Mouse (Mus musculus): ENCODE data around the gene Pik3r6. TPM values are rescaled to one million over a fixed set of nuclear protein-coding genes. Genes with fewer than 3 reads are reported as not detected.

The Pik3r6 gene
- polyA plus RNA-seq, 1 experiment from 2014 or later: 5.6 TPM

DNA sequence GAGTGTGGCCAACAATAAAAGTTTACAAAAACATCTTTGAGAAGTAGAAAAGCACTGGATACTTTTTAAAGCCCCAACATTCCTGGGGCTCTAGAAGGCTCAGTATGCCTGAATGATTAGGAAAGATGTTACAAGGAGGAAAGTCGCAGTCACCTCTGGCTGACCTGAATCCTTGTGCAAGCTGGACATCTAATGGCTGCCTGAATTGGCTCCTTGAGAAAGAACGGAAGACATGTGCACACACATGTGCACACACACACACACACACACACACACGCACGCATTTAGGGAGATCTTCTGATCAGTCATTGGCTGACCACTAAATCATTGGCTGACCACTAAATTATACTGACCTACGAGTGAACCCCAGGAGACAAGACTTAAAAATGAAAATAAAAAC, 68.0 kb downstream of the Pik3r6 start:
- Histone ChIP-seq H3K4me2 (no peak overlapping the region), H3K9me3 (ENCODE audit: low read depth, low read length) (no peaks in the 10 kb centered on the region), H3K27ac (ENCODE audit: low read depth) (peak overlapping the region; percentile 38; the same call in 1 of the 2 replicates), H3K4me1 (ENCODE audit: insufficient read depth) (peaks cover 5% of the 10 kb centered on the region), H3K4me3 (ENCODE audit: low read depth, low read length) (no peak overlapping the region), H3K27me3 (ENCODE audit: insufficient read depth, low read length) (no peaks in the 10 kb centered on the region), H3K9ac (no peak overlapping the region), H3K36me3 (ENCODE audit: insufficient read depth) (no peaks in the 10 kb centered on the region)
- DNase-seq (peak; percentile 54), ATAC-seq (ENCODE audit: insufficient read depth) (no peak)
- WGBS: 63% methylated on average over 5 of the region's 5 CpGs
- TF ChIP-seq CTCF (IDR thresholded peaks at IDR 0.05; ENCODE audit: low read depth): no peak

DNA sequence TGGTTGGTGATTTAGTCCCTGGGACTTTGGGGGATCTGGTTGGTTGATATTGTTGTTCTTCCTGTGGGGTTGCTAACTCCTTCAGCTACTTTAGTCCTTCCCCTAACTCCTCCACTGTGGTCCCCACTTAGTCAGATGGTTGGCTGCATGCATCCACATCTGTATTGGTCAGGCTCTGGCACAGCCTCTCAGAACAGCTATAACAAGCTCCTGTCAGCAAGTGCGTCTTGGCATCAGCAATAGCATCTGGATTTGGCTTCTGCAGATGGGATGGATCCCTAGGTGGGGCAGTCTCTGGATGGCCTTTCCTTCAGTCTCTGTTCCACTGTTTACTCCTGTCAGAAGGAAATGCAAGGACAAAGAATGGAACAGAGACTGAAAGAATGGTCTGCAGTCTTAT, 74.3 kb downstream of the Pik3r6 start:
- Histone ChIP-seq H3K27me3 (ENCODE audit: insufficient read depth, low read length) (no peaks in the 10 kb centered on the region), H3K9me3 (ENCODE audit: low read depth, low read length) (no peaks in the 10 kb centered on the region), H3K36me3 (ENCODE audit: insufficient read depth) (no peaks in the 10 kb centered on the region), H3K4me1 (ENCODE audit: insufficient read depth) (0 out of 2 replicates have a peak, but pooled peaks cover 3% of the 10 kb centered on the region), H3K4me2 (no peak overlapping the region), H3K4me3 (ENCODE audit: low read depth, low read length) (no peak overlapping the region), H3K9ac (no peak overlapping the region), H3K27ac (ENCODE audit: low read depth) (no peak overlapping the region)
- TF ChIP-seq CTCF (IDR thresholded peaks at IDR 0.05; ENCODE audit: low read depth): no peak
- 77% methylated on average over 1 of the region's 1 CpGs for WGBS
- ATAC-seq (ENCODE audit: insufficient read depth) (no peak), DNase-seq (no peak)

DNA sequence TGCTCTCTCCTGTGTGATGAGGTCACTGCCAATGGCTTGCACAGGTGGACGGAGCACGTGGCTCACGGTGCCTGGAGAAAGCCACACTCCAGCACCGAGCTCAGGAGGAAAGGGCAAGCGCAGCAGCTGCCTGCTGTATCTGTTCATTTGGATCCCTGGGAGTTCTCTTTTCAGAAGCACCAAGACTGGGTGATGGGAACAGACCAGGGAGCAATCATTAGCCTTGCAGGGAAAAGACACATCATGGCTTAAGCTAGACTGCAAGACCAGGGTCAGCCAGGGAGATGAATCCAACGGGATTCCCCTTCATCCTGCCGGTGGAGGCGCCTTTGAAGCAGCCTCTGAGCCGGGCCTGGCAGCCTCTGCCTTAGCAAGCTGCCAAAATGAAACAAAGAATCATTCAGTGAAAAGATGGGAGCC, 76.7 kb downstream of the Pik3r6 start:
- ATAC-seq (ENCODE audit: insufficient read depth) (no peak), DNase-seq (peak; percentile 71)
- 21% methylated on average over 9 of the region's 9 CpGs for WGBS
- Histone ChIP-seq H3K27ac (ENCODE audit: low read depth) (0 out of 2 replicates have a peak overlapping the region, but pooled peaks have one; percentile 6), H3K9me3 (ENCODE audit: low read depth, low read length) (no peaks in the 10 kb centered on the region), H3K4me3 (ENCODE audit: low read depth, low read length) (no peak overlapping the region), H3K4me2 (no peak overlapping the region), H3K27me3 (ENCODE audit: insufficient read depth, low read length) (no peaks in the 10 kb centered on the region), H3K9ac (no peak overlapping the region), H3K36me3 (ENCODE audit: insufficient read depth) (no peaks in the 10 kb centered on the region), H3K4me1 (ENCODE audit: insufficient read depth) (0 out of 2 replicates have a peak, but pooled peaks cover 3% of the 10 kb centered on the region)
- TF ChIP-seq CTCF (IDR thresholded peaks at IDR 0.05; ENCODE audit: low read depth): no peak

GRCm38 (mm10) chr11:68580566-68580965, 77.7 kb downstream of the Pik3r6 start:
- H3K36me3 ChIP-seq (ENCODE audit: insufficient read depth): no peaks in the 10 kb centered on the region
- WGBS: 61% methylated on average over 6 of the region's 6 CpGs
- no peaks in the 10 kb centered on the region for H3K9me3 ChIP-seq (ENCODE audit: low read depth, low read length)
- no peak for TF ChIP-seq CTCF (IDR thresholded peaks at IDR 0.05; ENCODE audit: low read depth)
- DNase-seq (no peak), ATAC-seq (ENCODE audit: insufficient read depth) (no peak)
- H3K9ac ChIP-seq: no peak overlapping the region
- H3K4me3 ChIP-seq (ENCODE audit: low read depth, low read length): no peak overlapping the region
- H3K27me3 ChIP-seq (ENCODE audit: insufficient read depth, low read length): no peaks in the 10 kb centered on the region
- H3K4me1 ChIP-seq (ENCODE audit: insufficient read depth): 0 out of 2 replicates have a peak, but pooled peaks cover 3% of the 10 kb centered on the region
- no peak overlapping the region for H3K4me2 ChIP-seq
- H3K27ac ChIP-seq (ENCODE audit: low read depth): no peak overlapping the region

DNA sequence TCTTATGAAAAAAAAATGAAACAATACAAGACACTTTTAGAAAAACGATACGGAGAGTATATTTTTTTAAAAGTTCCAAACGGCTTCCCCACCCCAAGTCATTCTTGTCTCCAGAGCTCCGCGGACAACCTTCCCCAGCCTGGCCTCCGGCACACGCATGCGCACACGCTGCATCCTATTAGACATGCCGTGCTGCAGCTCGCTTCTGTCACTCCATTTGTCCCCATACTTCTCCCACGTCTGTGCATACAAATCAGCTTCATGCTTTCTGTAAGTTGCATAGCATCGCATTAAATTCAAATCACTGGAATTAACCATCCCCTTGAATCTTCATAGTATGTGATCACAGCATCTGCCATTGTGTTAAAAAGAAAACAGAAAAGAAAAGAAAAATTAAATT, 80.4 kb downstream of the Pik3r6 start:
- Histone ChIP-seq H3K4me2 (0 out of 2 replicates have a peak overlapping the region, but pooled peaks have one; percentile 8), H3K4me1 (ENCODE audit: insufficient read depth) (0 out of 2 replicates have a peak, but pooled peaks cover 3% of the 10 kb centered on the region), H3K27me3 (ENCODE audit: insufficient read depth, low read length) (no peaks in the 10 kb centered on the region), H3K9me3 (ENCODE audit: low read depth, low read length) (no peaks in the 10 kb centered on the region), H3K9ac (no peak overlapping the region), H3K4me3 (ENCODE audit: low read depth, low read length) (no peak overlapping the region), H3K36me3 (ENCODE audit: insufficient read depth) (no peaks in the 10 kb centered on the region), H3K27ac (ENCODE audit: low read depth) (no peak overlapping the region)
- DNase-seq (peak; percentile 80), ATAC-seq (ENCODE audit: insufficient read depth) (no peak; the same call in 1 of the 2 replicates)
- WGBS: 58% methylated on average over 13 of the region's 13 CpGs
- no peak for TF ChIP-seq CTCF (IDR thresholded peaks at IDR 0.05; ENCODE audit: low read depth)

DNA sequence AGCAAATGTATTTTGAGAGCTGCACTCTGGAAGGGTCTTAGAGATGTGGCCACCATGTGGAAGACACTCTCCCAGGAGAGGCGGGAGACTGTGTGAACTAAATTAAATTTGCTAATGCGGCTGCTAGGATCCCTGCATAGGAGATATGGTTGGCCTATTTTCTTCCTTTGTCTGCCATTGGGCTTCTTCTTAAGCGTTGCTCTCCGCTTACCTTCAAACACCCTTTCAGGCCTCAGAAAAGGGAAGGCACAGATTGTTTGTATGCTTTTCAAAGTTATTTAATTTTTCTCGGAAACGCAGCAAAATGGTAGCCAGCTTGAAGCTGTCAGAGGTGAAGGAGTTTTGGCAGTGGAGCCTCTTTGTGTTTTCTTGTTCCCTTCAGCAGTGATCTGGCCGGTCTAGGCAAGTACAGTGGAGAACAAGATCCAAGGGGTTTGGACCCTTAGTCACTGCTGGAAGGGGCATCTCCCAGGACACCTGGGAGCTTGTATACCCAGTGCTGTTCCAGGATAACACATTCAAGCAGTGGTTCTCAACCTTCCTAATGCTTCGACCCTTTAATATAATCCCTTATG, 81.2 kb downstream of the Pik3r6 start:
- Histone ChIP-seq H3K27me3 (ENCODE audit: insufficient read depth, low read length) (no peaks in the 10 kb centered on the region), H3K9me3 (ENCODE audit: low read depth, low read length) (no peaks in the 10 kb centered on the region), H3K27ac (ENCODE audit: low read depth) (0 out of 2 replicates have a peak overlapping the region, but pooled peaks have one; percentile 31), H3K4me1 (ENCODE audit: insufficient read depth) (0 out of 2 replicates have a peak, but pooled peaks cover 3% of the 10 kb centered on the region), H3K9ac (no peak overlapping the region), H3K36me3 (ENCODE audit: insufficient read depth) (no peaks in the 10 kb centered on the region), H3K4me3 (ENCODE audit: low read depth, low read length) (no peak overlapping the region), H3K4me2 (no peak overlapping the region)
- 56% methylated on average over 8 of the region's 8 CpGs for WGBS
- no peak for ATAC-seq (ENCODE audit: insufficient read depth)
- TF ChIP-seq CTCF (IDR thresholded peaks at IDR 0.05; ENCODE audit: low read depth): no peak
- DNase-seq: peak; percentile 52

DNA sequence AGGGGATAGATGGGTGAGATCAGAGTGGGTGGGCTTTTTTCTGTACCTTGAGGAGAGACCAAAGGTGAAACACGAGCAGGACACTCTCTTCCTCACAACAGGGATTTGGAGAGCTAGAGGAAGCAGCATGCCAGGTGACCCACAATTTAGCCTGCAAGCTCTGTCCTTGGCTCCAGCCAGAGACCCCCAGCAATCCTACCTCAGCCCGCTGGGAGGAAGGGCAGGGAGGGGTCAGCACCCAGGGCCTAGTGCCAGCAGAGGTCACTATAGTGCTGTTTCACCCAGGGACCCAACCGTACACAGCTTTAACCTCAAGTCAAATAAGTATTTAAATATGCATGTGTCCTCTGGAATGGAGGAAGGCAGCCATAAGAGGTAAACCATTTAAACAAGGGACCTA, 83.1 kb downstream of the Pik3r6 start:
- no peaks in the 10 kb centered on the region for H3K36me3 ChIP-seq (ENCODE audit: insufficient read depth)
- H3K9ac ChIP-seq: no peak overlapping the region
- 23% methylated on average over 3 of the region's 3 CpGs for WGBS
- TF ChIP-seq CTCF (IDR thresholded peaks at IDR 0.05; ENCODE audit: low read depth): peak; percentile 67
- DNase-seq: peak; percentile 66
- no peak overlapping the region for H3K4me3 ChIP-seq (ENCODE audit: low read depth, low read length)
- no peaks in the 10 kb centered on the region for H3K9me3 ChIP-seq (ENCODE audit: low read depth, low read length)
- H3K4me1 ChIP-seq (ENCODE audit: insufficient read depth): peaks cover 7% of the 10 kb centered on the region
- H3K27ac ChIP-seq (ENCODE audit: low read depth): no peak overlapping the region
- no peak for ATAC-seq (ENCODE audit: insufficient read depth)
- H3K27me3 ChIP-seq (ENCODE audit: insufficient read depth, low read length): no peaks in the 10 kb centered on the region
- H3K4me2 ChIP-seq: no peak overlapping the region

Measured in lung, embryonic 14.5 days (tissue).